Mouse (Mus musculus): ENCODE measurements around the gene Nkpd1. TPM values are rescaled to one million over a fixed set of nuclear protein-coding genes. Genes with fewer than 3 reads are reported as not detected.

The Nkpd1 gene
- polyA plus RNA-seq, 2 experiments from 2014 or later: not detected

DNA sequence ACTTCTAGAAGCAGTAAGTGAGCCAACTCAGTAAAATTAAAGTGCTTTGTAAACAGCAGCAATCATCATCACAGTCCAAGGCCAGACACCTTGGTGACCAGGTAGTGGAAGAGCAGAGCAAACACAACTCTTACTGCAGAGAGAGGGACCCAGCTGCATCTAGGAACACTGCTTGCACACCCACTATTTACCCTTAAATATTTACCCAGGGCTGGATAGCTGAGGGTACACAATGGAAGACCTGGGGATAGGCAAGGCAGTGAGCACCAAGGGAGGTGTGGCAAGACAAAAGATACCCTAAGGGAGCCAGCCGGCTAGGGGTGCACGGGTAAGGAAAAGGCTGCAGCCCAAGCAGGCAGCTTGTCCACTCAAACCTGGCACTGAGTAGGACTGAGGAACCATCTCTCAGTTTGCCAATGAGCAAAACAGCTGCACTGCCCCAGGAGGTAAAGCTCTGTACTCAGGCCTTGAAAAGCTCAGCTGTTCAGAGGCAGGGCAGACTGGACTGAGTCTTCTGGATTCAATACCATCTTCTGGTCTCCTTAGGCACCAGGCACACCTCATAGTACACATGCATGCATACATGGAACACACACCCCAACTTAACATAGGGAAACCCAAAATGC lies 29.8 kb downstream of the Nkpd1 start:
- ATAC-seq: no peak

DNA sequence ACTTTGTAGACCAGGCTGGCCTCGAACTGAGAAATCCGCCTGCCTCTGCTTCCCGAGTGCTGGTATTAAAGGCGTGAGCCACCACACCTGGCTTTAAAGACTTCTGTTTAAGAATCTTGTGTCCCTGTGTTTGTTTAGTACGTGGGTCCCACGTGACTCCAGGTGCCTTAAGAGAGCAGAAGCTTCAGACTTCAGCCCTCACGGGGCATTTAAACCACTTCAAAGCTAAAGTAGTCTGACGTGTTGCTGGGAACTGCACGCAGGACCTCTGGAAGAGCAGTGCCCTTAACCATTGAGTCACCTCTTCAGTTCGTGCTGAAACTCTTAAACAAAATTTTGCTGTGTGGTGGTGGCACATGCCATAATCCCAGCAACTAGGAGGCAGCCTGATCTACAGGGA lies 31.8 kb downstream of the Nkpd1 start:
- ATAC-seq: no peak

DNA sequence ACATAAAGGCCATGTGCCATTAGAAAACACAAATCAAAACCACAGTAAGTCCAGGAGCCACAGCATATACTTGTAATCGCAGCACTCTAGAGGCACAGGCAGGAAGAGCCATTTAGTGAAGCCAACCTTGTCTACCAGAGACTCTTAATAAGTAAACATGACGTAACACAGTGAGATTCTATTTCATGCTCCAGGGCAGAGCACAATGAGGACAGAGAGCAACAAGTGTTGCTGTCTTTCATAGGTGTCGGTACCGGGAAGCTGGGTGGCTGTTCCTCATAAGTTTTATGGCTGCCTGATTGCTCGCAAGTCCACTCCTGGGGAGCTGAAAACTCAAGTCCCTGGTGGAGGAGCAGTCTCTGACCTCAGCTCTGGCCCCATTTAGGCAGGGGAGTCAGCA lies 34.0 kb downstream of the Nkpd1 start:
- ATAC-seq: no peak

DNA sequence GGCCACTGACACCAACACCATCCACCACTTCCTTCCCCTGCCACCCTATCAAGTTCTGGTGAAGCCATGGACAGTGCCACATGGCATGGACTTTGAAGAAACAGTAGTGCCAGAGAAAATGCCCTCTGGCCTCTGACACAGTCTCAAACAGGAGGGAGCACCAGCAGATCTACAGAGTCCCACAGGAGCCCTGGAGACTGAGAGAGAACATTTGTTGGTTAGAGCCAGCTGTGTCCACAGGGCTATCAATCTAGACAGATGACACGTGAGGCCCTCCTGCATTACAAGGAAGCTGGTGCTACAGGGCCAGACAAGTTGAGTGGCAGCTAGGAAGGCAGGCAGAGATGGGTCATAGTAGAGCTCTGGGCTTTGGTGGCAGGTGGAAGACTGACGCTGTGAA lies 34.8 kb downstream of the Nkpd1 start:
- no peak for ATAC-seq

DNA sequence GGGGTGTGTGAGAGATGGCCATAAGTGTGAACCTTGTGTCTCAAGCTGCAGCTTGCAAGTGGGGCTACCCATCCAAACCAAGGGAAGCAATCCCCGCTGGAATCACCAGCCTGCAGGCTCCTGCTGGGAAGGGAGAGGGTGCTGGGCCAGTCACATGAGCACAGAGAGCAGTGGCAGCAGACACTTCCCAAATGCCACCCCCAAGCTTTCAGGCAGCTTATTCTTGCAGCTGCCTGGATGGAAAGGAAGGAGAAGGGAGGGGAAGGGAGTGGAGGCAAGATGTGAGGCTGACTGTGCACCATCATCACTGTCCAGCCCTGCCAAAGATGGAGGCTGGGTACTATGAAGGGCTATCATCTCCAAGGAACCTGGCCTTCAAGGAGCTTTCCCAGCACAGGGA lies 36.5 kb downstream of the Nkpd1 start:
- no peak for ATAC-seq

DNA sequence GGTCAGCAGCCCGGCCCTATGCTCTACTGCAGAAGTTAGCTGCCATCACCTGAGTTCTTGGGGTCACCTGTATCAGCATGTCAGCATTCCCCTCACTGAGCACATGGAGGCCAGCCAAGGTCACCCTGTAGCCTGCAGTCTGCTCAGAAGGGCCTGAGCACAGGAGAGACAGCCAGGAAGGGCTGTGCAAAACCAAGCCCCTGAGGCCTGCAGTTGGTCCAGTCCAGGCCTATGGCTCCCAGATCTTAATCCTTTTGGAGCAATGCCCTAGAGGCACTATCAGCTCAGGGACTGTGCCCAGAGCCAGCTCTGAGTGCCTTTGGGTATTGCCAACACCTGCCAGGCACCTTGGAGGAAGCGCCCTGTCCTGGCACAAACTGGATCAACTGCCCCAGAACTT lies 39.4 kb downstream of the Nkpd1 start:
- ATAC-seq: no peak

DNA sequence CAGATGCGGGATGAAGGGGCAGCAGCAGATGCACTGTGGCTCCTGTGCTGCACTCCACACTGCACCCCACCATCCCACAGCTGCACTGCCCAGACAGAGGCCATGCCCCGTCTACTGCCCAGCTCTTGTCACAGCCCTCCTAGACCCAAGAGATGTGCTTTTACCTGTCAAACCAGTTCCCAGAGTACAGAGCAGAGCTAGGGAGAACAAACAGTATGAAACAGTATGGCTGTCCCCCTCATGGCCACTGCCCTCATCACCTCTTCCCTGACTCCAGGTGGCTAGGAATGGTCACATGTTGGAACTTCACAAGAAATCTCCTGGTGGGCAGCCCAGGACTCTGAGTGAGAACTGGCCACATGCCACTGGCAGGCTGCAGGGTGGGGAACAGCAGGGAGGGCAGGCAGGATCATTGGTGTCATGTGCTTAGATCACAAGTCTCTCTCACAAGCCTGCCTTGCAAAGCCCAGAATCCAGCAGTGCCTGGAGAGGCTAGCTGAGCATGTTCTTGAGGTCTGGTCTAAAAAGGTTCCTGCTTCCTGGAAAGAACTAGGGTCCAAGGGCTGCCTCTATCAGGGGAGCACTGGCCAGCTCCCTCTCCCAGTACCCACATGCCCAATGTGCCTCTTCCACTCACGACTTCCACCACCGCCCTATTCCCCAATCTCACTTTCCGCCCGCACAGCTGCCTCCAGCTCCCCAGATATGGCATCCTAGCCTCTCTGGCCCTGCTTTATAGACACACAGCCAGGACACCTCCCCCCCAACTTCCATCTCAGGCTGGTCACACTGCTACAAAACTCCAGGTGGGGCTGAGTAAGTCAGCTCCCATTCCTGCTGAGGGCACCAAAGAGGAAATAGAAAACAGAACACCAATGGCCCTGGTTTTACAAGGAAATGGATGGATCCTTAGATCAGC lies 40.6 kb downstream of the Nkpd1 start:
- ATAC-seq: no peak

DNA sequence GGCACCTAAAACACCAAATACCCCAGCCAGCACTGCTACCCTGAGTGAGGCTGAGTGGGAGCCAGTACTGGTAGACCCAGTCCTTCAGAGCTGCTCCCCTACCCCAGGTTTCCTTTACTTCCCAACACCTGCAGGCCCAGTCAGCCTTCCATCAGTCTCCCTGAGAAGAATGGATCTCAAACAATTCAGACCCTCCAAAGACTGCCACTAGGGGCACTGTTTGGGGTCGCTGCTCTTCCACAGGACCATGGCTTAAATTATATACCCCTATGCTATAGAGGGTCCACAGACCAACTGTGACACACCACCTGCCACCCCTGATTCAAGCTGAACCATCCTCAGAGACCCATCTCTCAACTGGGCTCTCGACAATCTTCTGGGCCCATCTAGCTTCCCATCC lies 41.3 kb downstream of the Nkpd1 start:
- no peak for ATAC-seq

DNA sequence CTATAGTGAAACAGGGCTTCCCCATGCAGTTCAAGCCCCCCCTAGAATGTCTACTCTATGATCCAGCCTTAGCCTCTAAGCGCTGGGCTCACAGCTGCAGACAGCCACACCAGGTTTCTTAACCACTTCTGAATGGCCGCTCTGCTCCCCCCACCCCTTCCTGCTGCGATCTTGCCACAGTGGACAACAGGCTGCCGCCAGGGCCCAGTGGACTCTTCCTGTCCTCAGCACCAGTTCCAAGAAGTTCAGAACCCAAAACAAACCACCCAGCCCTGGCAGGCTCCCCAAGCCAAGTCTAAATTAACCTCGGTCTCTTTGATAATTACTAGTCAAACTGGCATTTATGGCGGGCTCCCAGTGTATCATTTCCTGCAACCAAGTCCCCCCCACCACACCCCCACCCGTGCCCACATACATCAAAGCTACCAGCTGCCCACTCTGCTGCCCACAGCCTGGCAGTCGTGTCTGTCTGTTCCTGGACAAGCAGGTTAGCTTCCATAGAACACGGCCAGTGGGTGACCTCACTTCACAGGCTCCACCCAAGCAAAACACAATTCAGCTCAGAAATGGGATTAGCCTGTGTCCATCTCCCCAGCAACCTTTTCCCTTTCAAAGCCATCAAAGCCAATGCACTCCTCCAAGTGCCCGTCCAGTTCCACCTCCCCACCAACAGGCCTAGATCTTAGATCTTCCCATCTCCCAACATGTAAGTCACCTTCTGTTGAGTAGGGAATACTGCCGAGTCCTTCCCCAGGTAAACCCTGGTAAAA lies 43.0 kb downstream of the Nkpd1 start:
- no peak for ATAC-seq

DNA sequence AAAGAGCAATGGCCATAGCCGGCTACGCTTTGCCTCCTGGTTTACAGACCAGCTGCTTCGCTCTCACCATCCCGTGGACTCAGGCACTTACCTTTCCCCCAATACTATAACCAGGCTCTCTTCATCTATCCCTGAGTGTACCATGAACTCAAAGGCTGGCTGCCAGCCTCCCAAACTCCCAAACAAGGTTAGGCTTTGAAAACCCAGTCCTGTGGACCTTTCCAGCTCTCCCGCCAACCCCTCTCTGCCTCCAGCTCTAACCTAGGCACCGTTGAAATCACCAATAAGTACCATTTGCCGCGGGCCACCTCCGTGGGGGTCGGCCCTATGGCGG lies 43.8 kb downstream of the Nkpd1 start:
- ATAC-seq: no peak

DNA sequence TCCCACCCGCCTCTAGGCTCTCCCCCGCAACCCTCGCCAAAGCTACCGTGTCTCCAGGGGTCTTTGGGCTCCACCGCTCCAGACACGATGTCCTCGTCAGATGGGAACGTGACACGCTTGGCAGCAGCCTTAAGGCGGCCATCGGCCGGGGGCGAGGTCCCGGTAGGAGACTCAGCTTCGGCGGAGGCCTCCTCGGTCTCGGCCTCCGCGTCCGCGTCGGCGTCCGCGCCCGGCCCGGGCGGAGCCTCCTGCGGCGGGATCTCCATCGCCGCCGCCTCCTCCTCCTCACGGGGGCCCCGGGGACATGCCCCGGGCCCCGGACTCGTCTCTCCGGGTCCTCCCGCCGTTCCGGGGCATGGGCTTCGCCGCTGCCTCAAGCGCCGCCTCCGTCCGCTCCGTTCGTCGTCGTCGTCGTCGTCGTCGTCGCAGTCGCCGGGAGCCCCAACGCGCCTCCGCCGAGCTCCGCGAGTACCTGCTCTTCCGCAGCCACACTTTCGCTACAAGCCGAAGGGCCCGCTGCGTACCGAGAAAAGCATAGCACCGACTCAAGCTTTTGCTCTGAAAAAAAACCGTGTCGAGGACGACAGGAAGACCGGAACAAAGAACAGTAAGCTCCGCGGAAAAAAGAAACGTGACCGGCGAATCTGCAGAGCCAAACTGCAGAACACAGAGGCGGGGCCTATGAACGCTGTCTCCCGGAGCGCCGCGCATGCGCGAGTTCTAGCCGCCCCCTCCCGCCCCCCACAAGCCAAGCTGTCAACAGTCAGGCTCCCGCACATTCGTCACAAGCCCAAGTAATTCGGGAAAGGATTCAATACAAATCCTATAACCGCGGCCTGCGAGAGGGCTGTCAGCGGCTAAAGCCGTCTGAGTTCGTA lies 44.4 kb downstream of the Nkpd1 start:
- peak; percentile 76 for ATAC-seq

DNA sequence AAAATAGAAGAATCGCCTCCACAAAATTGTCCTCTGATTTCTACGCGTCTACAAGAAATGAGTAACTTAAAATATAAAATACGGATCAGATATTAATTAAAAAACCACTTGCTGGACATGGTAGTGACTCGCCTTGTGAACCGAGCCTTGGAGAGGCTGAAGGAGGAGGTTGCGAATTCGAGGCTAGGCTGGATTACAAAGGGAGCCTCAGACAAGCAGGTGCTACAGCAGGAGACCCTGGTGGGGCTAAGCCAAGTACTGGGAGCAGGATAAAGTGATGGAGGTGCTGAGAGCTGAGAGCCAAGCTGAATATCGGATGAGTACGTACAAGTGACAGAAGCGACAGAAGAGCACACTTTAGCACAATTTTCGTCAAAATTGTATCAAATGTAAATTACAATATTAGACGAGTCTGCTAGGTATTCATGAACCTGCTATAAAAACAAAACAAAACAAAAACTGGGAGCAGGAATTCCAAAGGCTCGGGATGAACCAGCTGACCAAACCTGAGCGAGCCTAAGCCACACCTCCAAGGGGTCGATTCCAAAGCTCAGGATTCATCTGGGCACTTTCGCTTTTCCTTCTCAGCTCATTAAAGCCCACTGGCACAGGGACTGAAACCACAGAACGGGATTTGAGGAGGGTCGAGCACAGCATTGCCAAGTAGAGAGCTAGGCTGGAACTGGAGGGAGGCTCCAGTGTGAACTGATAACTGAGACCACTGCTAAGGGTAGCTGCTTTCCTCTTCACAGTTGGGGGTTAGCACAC lies 45.2 kb downstream of the Nkpd1 start, which contains the start of gene Ppp1r37:
Ppp1r37 (minus strand) TSS at position 434 of the 768 bp plus-strand sequence.
- no peak for ATAC-seq

DNA sequence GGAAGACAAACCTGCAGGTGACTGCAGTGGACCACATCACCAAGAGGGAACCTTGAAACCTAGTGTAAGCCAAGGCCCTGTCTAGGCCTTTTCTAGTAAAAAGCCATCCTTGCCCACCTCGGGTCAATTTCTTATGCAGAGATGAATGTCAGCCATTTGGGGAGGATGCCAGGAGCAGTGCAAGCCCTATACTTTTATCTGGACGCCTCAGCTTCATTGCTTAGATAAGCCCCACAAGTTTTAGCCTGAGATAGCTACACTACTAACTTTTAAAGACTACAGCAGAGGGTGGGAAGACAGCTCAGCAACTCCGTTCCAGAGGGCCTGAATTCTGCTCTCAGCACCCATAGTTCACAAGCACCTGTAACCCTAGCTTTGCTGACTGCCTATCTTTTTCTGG lies 46.2 kb downstream of the Nkpd1 start:
- ATAC-seq: no peak

DNA sequence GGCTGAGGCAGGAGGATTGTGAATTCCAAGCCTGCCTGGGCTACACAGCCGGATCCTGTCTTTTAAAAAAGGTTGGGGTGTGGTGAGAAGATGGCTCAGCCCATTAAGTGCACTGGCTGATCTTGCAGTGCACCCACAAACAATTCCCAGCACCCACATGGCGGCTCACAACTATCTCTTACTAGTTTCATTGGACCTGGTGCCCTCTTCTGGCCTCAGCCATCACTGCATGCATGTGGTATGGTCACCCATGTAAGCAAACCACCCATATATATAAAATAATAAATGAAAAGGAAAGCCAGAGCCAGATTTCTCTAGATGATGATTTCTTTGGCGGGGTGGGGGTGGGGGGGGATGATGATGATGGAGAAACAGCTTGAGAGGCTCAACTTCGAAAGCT lies 46.8 kb downstream of the Nkpd1 start:
- ATAC-seq: no peak

DNA sequence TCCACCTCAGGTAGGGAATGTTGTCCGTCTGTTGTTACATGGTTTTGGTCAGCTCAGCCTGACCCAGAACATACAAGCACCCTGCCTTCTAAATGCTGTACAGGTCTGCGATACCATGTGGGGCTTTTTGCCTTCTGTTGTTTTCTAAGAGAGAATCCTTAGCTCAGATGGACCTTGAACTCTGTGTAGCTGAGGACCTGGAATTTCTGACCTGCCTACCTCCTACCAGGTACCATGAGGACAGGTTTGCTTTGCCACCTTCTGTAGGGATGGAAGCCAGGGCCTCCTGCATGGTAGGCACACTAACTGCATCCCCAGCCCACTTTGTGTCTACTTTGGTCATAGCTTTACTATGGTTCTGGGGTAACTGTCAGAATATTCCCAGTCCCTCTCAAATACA lies 48.2 kb downstream of the Nkpd1 start:
- ATAC-seq: no peak

DNA sequence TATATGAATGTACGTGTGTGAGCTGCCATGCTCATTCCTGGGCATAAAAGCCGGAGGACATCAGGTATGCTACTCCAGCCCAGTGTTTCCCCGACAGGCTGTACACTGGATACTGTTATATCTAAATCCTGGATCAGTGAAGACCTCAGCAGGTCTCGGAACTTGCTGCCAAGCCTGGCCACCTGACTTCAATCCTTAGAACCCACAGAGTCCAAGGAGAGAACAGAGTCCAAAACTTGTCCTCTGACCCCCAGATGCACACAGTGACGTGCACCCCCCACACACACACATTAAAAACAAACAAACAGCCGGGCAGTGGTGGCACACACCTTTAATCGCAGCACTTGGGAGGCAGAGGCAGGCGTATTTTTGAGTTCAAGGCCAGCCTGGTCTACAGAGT lies 49.8 kb downstream of the Nkpd1 start:
- ATAC-seq: no peak

DNA sequence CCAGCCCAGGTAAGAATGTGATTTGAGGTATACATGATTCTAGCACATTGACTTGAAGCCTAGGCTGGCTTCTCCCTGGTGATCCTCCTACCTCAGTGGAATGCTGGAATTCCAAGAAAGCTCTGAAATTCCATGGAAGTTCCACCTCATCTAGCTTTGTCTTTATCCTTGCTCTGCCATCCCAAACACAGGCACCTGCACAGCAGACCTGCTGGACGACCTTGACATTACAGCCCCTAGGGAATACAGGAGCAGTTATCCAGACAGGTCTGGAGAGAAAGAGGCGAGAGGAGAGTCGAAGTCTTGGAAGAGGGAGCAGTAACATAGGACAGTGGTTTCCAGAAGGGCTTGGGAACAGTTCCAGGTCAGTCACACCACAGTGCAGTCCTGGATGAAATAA lies 52.0 kb downstream of the Nkpd1 start:
- no peak for ATAC-seq

DNA sequence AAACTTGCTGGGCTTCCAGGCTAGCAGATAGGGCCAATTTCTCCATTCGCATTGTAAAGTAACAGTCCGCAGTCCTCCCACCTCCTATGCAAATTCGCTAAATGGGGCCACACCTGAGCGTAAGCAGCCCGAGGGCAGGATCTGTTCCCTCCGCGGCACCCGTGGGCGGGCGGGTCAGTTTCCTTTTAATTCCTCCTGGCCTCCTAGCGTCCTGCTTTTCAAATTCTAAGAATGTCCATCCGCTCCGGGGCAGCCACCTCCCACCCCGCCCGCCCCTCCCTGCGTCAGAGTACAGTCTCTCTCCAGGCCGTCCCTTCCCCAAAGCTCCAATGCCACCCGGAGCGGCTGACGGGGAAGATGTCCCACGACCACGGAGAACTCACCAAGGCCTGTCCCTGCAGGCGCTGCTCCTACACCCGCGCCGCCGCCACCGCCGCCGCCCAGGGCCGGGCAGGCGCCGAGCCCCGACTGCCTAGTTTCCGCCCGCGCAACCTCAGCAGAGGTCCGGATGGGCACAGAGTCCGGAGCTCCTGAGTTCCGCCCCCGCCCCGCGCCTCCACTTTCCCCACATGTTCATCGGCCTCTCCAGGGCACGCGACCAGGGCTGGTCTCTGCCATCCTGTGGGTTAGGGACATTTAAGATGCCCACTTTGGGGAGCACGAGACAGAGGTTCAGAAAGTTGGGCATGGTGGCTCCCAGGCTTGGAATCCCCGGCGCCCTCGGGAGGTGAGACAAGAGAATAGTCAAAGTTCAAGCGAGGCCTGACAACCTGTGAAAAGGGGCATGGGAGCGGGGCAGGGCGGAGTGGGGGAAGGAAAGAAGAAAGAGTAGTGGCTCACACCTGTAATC lies 55.5 kb downstream of the Nkpd1 start:
- ATAC-seq: peak; percentile 66

DNA sequence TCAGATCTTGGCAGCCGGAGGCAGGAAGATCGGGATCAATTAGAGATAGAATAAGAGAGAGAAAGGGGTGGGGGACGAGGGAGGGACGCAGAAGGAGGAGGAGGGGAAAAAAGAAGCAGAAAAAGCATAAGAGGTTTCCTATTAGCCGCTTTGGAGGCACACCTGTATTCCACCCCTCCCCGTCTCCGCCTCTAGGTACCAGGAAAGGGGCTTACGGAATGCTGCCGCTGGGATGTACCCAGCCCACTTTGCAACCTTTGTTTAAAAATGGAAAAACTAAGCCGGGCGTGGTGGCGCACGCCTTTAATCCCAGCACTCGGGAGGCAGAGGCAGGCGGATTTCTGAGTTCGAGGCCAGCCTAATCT lies 56.1 kb downstream of the Nkpd1 start:
- no peak for ATAC-seq
